Mouse (Mus musculus) mouse trophoblast stem cell (cell line): ENCODE measurements around the gene Ptgdr2.

ENCODE experiments used
- in situ Hi-C, 2 experiments: fragments of 300-500 bp; cut with MseI, MboI; formaldehyde crosslinking; loops; 2 replicates in 1 of 2; 3 replicates in 1 of 2; pipeline ENCODE4 v1.15.1; 2025

Ptgdr2 gene

DNA sequence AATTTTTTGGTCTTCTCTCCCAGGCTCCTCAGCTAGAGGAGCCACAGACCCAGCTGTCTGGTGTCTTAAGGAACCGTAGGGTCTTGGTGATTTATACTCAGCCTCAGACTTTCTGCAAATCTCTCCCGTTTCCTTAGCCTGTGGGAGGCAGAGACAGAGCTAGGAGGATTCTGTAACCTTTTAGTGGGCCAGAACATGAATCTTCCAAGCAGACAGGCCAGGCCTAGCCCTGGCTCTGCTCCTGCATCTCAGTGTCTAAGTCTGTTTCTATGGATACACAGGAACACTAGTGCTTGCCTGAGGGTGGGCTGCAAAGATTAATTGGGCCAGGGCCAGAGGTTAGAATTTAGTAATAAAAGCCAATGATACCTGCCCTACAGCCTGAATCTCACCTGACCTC lies 36.2 kb downstream of the Ptgdr2 start:
- in situ Hi-C loops, result loop anchor here in 1 of 2 experiments (25.0 kb wide), 1 partner anchor 261 kb away; no protein-coding TSS in a partner anchor

DNA sequence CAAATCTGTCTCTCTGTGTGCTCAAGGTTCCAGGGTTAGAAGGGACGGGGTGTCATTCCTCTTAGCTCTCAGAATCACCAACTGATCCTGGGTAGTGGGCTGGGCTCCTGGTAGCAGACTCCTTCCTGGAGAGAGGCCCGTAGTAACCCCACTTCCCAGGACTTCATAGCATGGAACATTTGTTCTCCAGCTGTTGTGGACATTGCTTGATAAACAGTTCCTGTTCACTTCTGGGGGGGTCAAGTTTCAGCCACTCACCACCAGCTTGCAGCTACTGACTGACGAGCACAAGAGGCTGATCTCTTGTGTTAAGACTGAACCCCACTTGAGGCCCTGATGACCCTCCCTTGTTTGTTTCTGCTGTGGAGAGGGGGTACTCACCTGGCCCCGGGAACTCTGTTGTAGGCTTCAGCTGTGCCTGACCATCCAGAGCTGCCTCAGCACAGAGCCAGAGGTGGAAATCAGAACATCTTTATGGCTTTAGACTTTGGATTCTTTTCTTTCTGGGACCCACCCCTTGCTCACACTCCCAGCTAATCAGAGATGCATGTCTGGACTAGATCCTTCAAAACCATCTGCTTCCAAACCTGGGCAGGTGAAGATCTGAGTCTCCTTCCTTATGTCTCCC lies 37.4 kb downstream of the Ptgdr2 start, which contains the start of gene Ms4a10:
Ms4a10 (minus strand) TSS at position 433 of the 628 bp plus-strand sequence.
- in situ Hi-C loops, result loop anchor here in 1 of 2 experiments (25.0 kb wide), 1 partner anchor 262 kb away; no protein-coding TSS in a partner anchor

GRCm38 (mm10) chr19:10975187-10975586 lies 38.2 kb downstream of the Ptgdr2 start:
- in situ Hi-C loops, result loop anchor here in 1 of 2 experiments (5.0 kb wide), 1 partner anchor 63 kb away; no protein-coding TSS in a partner anchor

GRCm38 (mm10) chr19:10976318-10976717 lies 39.4 kb downstream of the Ptgdr2 start:
- in situ Hi-C loops, result loop anchor here in 1 of 2 experiments (5.0 kb wide), 1 partner anchor 64 kb away; no protein-coding TSS in a partner anchor

- in situ Hi-C loops, result loop anchor here in 1 of 2 experiments (5.0 kb wide), 1 partner anchor 67 kb away; no protein-coding TSS in a partner anchor
These were observed 42.5 kb downstream of the Ptgdr2 start for GRCm38 (mm10) chr19:10979184-10980168.

- in situ Hi-C loops, result no loop called here
These were observed 43.2 kb downstream of the Ptgdr2 start for GRCm38 (mm10) chr19:10980210-10980609.

GRCm38 (mm10) chr19:10983146-10983545 lies 46.2 kb downstream of the Ptgdr2 start:
- in situ Hi-C loops, result no loop called here

- in situ Hi-C loops, result no loop called here
These were observed 47.6 kb downstream of the Ptgdr2 start for GRCm38 (mm10) chr19:10984551-10984950.

DNA sequence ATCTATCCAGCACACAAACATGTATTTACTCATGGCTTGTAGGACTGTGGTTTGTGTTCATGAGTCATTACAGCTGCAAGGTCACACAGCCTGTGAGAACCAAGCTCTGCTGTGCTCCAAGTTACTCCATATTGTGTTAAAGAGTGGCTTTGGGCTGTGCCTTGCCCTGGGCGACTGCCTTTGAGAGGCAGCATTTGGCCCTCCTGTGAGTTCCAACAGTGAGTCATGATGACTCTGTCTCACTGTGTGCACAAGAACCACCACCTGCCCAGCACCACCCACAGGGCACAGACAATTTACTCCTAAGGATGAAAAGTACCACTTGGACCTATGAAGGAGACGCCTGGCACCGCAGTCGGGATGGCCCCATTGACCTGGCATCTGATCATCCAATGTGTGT lies 48.9 kb downstream of the Ptgdr2 start:
- in situ Hi-C loops, result no loop called here

- in situ Hi-C loops, result no loop called here
These were observed 51.6 kb downstream of the Ptgdr2 start for GRCm38 (mm10) chr19:10988563-10988962.

- in situ Hi-C loops, result no loop called here
These were observed 53.8 kb downstream of the Ptgdr2 start for GRCm38 (mm10) chr19:10990751-10991150.

DNA sequence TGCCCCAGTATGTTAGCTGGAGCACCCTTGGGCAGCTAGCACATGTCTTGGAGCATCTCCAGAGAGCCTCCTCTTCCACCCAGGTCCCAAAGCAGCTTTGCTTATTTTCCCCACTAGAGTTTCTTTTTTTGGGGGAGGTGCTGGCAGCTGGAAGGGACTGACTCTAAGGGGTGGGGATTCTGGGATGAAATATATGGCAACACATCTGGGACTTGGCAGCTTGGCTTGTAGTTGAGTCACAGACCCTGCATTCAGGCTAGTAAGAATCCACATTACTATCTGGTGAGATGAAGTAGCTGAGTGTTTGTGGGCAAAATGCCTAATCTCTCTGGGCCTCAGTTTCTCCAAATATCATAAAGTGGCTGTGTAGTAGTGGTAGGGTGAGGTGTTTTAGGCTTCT lies 55.0 kb downstream of the Ptgdr2 start:
- in situ Hi-C loops, result no loop called here
